Mouse (Mus musculus): ENCODE measurements around the gene Fem1b.
"Not testable (repeated sequence)": the region's sequence is repeated elsewhere in the genome, so short reads cannot be mapped to it uniquely, and the experiment has no call there.

The Fem1b gene

DNA sequence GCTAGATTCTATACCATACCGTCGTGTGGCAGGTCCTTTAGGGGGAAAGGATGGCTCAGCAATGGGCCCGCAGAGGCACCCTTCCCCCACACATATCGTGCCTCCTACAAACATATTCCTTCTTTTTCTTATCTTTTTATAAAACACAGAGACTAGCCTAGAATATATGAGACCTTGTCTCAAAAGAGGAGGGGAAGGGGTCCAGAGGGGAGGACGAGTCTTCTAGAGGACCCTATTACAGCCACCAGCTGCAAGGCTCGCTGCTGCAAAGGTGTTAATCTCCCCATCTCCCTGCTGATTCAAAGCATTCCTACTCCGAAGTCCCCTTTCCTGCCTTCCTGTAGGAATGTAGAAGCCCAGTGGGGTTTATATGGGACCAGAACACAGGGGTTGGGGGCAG is 14.7 kb upstream of the Fem1b start:
- DNase-seq, result peak in 1 of 2 experiments; percentile 11

DNA sequence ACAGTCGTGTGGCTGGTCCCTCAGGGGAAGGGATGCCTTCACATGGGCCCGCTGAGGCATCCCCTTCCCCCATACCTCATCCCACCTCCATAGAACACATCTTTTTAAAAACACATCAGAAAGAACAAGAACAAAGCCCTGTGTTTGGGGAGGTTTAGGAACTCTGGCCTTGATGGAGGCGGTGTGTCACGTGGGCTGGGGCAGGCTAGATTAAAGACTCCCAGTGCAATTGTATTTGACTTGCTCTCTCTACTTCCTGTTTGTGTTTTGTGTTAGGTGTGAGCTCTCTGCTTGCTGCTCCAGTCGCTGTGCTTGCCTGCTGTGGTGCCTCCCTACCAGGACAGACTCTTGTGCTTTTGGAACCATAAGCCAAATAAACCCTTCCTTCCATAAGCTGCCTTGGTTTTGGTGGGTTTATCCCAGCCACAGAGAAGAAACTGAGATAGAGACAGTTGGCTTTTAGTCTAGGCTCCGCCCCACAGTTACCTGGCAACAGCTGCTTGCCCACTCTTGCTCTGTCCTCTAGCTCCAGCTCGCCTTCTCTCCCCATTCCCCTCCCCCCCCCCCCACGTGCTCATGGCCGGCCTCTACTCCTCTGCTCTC is 14.2 kb upstream of the Fem1b start:
- peak in 1 of 2 experiments; percentile 34 for DNase-seq

DNA sequence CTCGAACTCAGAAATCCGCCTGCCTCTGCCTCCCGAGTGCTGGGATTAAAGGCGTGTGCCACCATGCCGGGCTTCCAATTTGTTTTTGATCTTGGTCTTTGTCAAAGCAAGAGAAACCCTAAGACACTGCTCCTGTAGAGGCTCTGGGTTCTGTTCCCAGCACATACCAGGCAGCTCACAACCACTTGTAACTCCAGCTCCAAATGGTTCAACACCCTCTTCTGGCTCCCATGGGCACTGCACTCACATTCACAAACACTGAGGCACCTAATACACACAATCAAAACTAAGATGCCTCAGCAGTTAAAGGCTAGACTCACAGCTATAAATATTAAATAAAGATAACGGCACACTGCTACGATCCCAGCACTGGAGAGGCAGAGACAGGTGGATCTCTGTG is 10.1 kb upstream of the Fem1b start:
- peak in 1 of 2 experiments; percentile 15 for DNase-seq

DNA sequence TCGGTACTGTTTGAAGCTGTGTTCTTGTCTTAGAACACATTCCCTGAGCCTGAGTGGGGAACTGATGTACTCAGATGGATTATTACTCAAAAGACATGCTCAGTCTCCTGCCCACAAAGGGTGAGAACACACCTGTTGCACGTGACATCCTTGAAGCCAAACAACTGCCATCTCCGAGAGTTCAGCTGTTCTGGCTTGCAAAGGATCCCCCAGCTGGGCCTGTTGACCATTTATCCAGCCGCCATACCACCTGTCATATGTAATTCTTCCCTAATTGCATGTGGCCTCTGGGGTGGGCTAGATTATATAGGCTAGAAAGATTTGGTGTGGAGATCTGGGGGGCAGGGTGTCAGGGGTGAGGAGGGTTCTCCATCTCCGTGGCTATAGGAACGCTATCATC is 9.1 kb upstream of the Fem1b start:
- DNase-seq, result peak in 1 of 2 experiments; percentile 13

DNA sequence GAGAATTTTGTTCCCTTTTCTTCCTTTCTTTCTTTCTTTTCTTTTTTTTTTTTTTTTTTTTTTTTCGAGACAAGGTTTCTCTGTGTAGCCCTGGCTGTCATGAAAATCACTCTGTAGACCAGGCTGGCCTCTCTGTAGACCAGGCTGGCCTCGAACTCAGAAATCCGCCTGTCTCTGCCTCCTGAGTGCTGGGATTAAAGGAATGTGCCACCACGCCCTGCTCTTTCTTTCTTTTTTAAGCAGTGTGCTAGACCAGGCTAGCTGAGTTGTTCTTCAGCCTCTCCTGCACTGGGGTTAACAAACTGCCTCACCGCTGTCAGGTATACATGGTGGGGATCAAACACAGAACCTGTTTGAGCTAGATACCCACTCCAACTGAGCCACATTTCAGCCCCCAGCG is 8.2 kb upstream of the Fem1b start:
- not testable (repeated sequence) for DNase-seq

DNA sequence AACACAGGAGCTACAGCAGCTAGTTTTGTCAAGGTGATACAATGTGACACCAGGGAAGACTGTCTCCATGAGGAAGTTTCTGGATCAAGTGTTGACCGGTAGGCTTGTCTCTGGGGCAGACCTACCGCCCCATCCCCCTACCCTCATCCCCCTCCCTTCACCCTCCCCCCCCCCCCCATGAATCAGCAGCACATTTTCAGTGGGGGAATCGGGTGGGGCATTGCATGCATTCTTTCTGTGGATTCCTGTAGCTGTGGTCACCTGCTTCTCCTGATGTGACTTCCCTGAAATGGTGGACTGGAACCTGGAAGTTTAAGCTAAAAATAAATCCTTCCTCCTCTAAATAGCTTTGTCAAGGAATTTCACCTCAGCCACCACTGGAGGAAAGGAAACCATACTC is 7.8 kb upstream of the Fem1b start:
- no peak for DNase-seq

DNA sequence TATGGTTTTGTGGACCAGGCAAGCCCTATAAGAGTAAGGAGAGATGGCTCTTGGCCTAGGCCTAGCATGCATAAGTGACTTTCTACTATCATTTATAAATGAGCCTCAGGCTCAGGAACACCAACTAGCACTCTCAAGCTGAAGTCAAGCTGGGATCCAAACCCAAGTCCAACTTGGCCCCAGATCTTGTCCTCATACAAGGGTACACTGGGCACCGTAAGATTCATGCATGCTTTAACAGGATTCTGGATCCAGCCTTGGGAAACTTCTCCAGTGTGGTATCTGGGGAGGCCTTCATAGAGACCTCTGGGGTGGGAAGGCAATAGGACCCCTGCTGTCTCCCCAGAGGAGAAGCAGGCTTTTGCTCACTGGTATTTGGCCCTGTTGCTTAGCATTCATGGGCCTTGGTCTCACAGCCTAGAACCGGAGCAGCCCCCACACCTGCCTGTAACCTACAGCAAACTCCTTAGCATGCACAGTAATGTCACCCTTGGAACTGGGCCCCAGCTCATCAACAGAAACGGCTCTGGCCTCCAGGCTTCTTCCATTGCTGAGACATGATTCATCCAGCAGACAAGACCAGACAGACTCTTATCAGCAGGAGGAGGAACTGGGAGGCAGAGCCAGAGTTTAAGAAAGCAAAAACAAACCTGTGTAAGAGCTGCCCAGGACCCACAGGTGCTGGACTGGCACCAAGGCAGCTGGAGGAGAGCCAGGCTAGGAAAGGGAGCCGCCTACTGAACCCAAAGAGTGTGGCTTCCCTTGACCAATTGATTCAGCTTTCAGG is 6.3 kb upstream of the Fem1b start:
- DNase-seq, result peak; percentile 33 to 35

DNA sequence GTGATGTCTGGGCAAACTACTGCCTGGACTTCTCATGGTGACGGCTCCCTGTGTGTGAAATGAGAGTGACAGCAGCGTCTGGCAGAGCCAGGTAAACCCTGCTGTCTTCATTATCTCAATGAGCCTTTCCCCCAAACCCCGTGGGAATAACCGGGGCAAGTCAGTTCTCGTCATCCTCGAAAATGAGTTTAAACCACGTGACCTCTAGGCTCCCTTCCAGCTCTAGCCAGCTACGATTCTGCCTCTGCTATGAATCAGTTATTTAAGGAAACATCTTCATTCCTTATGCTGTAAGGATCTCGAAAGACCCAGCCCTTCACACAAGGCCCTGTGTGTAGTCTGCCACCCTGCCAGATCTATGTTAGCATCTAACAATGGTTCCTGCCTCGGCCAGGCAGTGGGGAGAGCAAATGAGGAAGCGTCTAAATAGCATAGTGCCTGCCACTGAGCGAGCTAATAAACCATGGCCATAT is 5.4 kb upstream of the Fem1b start:
- DNase-seq, result peak; percentile 16 to 32

DNA sequence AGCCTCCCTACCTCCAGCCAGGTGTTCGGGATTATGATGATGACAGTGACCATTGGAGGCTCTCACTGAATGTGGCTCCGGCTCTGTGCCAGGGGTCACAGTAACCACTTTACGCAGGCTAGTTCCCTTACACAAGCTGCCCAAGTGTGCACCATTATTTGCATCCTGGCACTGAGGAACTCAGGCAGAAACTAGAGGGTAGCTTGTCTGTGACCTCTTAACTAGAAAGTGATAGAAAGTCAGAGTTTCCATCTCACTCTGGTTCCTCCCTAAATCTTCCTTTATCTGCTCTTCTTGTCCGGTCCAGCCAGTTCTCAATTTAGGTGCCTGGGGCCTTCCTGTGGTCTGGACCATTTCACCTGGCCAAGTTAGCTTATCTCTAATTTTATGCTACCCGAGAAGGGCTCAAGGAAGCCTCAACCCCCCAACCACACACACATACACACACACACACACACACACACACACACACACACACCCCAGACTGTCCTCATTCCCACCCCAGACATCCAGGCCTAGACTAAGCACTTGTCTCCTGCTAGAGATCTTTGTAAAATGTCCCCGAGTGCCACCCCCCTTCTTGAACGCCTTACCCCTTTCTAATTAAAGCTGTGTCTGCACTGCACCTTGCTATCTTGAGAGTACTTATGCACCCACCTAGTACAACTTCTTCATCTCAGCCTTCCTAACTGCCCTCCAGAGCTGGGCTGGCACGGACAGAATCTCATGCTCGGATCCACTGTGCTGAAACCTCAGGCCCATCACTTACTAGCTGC is 4.8 kb upstream of the Fem1b start:
- no peak for DNase-seq

DNA sequence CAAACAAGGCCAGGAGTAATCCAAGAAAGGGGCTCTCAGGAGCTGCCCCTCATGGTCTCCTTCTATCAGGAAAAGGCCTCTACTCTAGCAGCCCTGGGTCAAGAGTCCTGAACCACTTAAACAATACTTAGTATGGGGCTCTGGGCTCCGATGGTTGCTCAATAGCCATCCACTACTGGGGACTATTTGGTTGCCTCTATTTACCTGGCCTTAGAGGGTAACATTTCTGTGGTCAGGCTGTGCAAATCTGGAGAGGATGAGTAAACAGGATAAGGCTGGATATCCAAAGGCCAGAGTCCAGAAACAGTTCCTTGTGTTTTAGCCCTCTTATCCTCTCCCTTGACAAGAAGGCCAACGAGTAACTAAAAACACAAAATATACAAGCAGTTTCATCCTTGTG is 3.0 kb upstream of the Fem1b start:
- no peak for DNase-seq

DNA sequence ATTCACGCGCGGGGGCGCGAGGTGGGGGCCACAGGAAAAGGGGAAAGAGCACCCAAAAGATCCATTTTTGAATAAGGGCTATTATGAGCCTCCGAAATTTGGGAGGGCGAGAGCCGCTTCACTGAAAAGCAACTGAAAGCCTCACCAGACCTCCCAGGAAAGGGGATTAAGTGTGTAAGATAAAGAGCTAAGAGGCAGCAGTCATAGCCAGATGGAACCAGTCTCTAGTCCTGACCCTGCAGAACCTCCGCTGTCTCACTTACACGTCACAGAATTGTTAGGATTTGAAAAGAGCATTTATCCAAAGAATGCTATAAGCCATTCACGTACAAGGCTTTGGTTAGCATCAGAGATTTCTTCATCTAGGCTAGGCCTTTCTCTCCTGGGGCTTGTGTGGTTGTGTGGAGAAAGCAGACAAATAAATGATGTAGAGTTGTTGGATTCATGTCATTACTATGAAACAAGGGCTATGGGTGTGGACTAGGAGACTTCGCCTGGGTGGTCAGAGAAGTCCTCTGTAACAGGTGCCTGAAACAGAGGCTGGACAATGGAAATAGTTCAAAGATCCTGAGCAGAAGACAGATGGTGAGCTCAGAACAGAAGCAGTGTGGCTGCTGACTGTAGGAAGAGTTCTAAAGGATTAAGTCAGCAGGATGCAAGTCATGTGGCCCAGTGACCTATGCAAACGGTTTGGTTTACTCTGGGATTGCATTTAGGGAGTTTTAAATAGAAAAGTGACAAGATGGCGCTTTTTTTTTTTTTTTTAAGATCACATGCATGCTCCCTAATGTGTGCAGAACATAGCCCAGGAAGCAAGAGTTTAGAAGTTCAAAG is 699 bp upstream of the Fem1b start:
- DNase-seq, result no peak

DNA sequence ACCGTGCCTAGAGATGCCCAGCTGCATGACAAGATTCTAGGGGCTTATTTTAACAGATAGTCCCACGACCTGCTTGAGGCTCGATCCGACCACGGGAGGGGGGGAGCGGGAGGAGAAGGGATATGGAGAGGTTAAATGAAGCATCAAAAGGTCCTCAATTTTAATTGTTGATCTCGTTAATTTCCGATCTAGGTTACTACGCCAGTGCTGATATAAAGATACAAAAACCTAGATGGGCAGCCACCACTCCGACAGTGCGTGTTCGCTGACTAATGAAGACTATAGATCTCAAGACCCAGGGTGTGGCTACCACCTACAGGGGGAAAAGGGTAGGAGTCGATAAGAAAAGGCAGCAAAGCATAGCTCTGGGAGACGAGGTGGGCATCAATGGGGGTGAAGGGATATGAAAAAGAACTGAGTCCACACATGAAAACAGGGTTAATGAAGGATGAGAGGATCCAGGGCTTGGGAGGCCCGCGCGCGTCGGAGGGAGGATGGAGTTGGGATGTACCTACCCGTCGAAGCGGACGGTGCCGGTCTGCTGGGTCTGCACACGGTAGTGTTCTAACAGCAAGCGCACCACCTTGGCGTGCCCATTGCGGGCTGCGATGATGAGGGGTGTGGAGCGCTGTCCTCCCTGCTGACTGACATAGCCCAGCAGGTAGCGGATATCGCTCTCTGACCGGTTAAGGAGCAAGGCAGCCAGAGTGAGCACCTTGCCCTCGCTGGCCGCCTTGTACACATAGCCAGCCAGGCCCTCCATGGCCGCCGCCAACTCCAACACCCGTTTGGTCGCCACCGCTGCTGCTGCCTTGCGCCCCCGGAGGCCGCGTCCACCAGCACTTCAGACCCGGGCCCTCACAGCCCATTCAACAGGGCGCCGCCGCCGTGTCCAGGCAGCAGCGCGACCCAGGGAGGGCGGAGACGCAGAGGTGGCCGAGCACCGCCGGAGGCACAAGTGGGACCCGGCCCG is 905 bp downstream of the Fem1b start:
- DNase-seq, result no peak

DNA sequence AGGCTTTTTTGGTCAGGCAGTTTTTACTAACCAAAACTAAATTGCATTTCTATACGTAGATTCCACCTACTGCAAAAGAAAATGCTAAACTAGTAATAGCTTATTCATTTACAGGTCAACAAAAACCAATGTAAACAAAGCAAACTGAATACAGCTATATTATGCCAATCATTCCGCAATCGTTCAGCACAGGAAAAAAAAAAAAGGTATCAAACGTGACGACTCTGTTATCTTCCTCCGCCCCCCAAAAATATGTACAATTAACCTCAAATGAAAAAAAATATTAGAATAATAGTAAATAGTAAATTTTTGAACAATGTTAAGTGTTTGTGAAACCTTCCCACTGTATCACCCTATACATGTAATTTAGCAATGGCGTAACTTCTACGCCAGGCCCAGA is 1.6 kb downstream of the Fem1b start:
- no peak for DNase-seq

DNA sequence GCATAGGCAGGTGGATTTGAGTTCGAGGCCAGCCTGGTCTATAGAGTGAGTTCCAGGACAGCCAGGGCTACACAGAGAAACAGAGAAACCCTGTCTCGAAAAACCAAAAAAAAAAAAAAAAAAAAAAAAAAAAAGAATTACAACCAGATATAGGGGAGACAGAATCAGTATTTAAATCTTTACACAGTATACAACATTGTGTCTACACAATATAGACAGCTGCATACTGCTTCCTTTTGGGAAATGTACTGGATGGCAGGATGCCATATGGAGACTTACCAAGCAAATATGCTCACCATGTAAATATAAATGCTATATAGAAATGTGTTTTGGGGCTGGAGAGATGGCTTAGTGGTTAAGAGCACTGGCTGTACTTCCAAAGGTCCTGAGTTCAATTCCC is 12.5 kb downstream of the Fem1b start:
- DNase-seq, result peak in 1 of 2 experiments; percentile 0

DNA sequence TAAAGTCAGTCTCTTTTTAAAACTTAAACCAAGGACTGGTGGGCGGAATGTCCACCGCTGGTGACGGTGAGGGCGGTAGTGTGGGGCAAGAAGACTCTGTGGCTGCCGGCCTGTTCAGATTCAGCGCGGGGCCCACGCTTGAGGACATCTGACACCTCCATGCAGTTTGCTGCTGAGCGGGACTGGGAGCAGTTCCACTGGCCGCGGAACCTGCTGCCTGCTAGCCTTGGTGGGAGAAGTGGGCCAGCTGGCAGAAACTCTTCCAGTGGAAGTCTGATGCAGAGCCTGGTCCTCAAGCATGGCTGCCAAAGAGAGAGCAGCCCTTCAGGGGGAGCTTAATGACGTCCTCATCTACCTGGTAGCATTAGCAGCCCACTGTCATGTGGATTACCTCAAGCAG is 21.9 kb downstream of the Fem1b start:
- no peak for DNase-seq

DNA sequence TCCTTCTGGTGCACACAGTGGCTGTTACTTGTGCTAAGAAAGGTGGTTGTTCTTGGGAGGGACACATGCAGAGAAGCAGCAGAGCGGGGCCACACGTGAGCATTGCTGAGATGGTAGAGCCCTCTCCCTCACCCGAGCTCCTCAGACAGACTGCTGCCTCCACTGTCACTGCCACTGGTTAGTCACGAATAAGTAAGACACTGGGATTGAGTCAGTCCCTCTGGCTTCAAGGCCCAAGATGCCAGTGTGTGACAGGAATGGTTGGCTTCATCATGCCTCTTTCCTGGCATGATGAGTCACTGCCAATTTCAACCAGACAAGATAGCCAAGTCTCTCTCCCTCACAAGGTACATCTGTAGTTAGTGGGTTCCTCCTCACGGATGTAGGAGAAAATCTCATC is 25.0 kb downstream of the Fem1b start:
- no peak for DNase-seq

DNA sequence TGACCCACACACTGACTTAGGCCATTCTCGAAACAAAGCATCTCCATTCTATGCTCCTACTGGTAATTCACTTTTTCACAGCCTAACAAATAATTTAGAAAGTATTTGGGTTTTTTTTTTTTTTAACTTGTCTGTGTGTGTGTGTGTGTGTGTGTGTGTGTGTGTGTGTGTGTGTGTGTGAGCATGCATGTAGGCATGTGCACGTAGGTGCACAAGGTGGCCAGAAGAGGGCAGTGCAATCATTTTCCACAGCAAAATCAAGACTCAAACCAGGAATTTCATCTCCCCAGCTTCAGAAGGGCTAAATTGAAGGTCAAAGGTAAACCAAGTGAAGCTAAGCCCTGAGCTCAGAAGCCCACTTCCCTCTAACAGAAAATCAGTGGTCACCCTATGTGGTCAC is 27.5 kb downstream of the Fem1b start:
- no peak for DNase-seq

DNA sequence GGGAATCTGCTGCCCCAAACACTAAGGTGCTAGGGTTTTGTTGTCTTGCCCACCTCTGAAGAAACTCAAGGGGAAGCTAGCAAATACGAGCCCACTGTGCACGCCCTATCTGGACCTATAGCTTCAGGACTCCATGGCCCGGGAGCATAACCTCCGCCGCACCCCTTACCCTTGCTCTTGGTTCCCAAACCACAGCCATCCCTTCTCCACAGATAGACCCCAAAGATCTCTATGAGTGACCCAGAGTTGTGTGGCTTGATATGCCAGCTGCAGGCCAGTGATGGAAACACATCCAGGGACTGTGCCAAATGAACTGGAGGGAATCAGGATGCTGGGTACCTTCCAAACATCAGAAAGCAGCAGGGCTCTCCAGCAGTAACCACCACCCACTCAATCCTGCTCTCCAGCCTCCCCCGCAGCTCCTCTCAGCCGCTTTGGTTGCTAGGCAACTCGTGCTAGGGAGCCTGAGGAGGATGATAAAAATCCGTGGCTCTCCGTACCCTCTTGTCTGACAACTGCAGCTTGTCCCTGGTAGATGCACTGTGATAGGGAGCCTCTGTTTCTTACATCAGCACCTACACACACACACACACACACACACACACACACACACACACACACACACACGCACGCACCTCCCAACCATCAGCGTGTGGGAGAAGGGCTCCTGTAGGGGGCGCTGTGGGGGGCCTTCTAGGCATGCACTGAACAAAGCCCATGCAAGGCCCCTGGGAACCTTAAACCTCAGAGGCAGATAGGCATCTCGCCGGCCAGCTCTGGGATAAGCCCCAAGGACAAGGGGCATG is 28.6 kb downstream of the Fem1b start:
- DNase-seq, result peak in 1 of 2 experiments; percentile 16

DNA sequence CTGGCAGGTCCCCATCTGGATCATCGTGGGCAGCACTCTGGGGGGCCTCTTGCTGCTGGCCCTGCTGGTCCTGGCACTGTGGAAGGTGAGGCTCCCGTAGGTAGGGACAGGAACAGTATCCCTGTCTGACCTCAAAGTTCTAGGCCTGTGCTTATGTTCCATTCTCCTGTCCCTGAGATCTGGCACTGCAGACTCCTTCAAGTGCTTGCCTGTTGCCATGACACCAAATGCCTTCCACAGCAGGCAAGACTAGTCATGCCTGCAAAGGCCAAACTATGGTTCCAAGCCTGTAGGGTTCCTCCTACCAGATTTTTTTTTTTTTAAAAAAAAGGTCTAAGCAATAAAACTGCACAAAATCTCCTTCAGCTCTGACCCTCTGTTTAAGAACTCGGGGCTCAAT is 29.8 kb downstream of the Fem1b start:
- peak; percentile 33 to 70 for DNase-seq

DNA sequence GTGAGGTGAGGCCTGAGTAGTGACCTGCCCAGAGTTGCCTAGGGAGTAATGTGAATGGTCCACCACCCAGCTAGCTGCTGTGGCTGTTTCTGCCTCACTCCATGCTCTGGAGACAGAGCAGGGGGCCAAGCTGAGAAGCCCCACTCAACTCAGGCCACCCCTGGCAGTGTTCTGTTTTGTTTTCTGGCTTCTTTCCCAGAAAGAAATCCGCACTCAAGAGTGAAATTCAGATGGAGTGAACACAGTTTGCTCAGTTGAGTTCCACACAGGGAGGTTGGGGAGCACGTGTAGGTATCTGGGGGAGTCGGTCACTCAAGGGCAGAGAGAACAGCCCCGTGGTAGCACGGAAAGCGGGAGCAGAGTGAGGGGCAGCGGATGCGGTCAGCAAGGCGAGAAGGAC is 33.0 kb downstream of the Fem1b start:
- DNase-seq, result no peak

DNA sequence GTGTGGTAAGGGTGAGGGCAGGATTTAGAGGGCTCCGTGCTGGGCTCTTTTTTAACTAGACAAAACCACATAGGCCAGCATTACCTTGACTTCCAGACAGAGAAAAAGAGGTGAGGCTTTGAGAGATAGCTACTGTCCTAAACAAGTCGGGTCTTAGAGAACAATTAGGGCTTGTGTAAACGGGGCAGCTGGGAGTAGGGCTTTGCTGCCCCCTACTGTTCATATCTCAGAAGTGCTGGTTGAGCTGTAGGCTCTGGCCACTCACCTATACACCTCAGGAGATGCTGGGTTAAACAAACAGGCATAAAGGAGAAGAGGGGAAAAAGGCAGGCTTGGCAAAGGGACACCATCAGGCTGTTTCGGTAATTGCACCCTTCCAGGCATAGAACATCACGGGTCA is 34.3 kb downstream of the Fem1b start:
- DNase-seq, result peak in 1 of 2 experiments; percentile 71

Measured in kidney, postnatal 25 days (tissue).